15 mouse cellular contexts compared by ENCODE assay signal in genomic region chr14:34903854-34904253, GRCm38 (mm10).
DNase-seq lines count a peak whose midpoint lies in the region; ATAC-seq and TF ChIP-seq lines count a peak whose summit lies in the region.
"Had no signal": no experiment of that assay in that cellular context is flagged by ENCODE, and none has a peak within 500 bp of the region (broad histone marks: within the 10 kb centered on the region; RNA-seq: fewer than 3 reads in every experiment).

No protein-coding gene starts in this region.

- peak; percentile 39; the same call in 1 of the 2 replicates for ATAC-seq in forebrain, embryonic 16.5 days
- 0 out of 2 replicates have a peak, but pooled peaks have one; percentile 13 for ATAC-seq in hindbrain, embryonic 15.5 days (ENCODE audit: low FRiP score, low read depth)
- ATAC-seq in midbrain, embryonic 16.5 days = 0 out of 2 replicates have a peak, but pooled peaks have one; percentile 14

- 55% methylated on average over 4 of the region's 4 CpGs for WGBS in forebrain, embryonic 16.5 days
- 19% methylated on average over 4 of the region's 4 CpGs for WGBS in hindbrain, embryonic 15.5 days
- 34% methylated on average over 4 of the region's 4 CpGs for whole genome bisulfite sequencing in midbrain, embryonic 16.5 days

- no peaks in the 10 kb centered on the region for H3K9me3 ChIP-seq in forebrain, embryonic 16.5 days (ENCODE audit: control insufficient read depth, low read length)
- no peaks in the 10 kb centered on the region for H3K9me3 ChIP-seq in hindbrain, embryonic 15.5 days
- H3K9me3 ChIP-seq in midbrain, embryonic 16.5 days (replicated peaks; ENCODE audit: control insufficient read depth, low read length, poor library complexity, severe bottlenecking) = no peaks in the 10 kb centered on the region
- H3K9me3 ChIP-seq: lung, embryonic 15.5 days had no signal

- H3K4me3 ChIP-seq in forebrain, embryonic 16.5 days (replicated peaks; ENCODE audit: low read length) = no peak overlapping the region
- no peak overlapping the region for H3K4me3 ChIP-seq in hindbrain, embryonic 15.5 days
- no peak overlapping the region for H3K4me3 ChIP-seq in midbrain, embryonic 16.5 days (ENCODE audit: low read depth, low read length)
- H3K4me3 ChIP-seq: erythroblast, embryonic 14.5 days; lung, embryonic 15.5 days had no signal

- peaks cover 10% of the 10 kb centered on the region for H3K4me1 ChIP-seq in forebrain, embryonic 16.5 days (replicated peaks; ENCODE audit: control insufficient read depth, insufficient read depth, low read length)
- H3K4me1 ChIP-seq in hindbrain, embryonic 15.5 days (replicated peaks) = peaks cover 35% of the 10 kb centered on the region
- H3K4me1 ChIP-seq in midbrain, embryonic 16.5 days (ENCODE audit: control insufficient read depth, insufficient read depth, low read length) = peaks cover 34% of the 10 kb centered on the region
- H3K4me1 ChIP-seq: lung, embryonic 15.5 days had no signal

- no peak overlapping the region for H3K4me2 ChIP-seq in forebrain, embryonic 16.5 days (ENCODE audit: low read length)
- no peak overlapping the region for H3K4me2 ChIP-seq in hindbrain, embryonic 15.5 days
- H3K4me2 ChIP-seq in midbrain, embryonic 16.5 days (ENCODE audit: low read length) = no peak overlapping the region; the same call in 1 of the 2 replicates
- H3K4me2 ChIP-seq: lung, embryonic 15.5 days had no signal

- peak; percentile 54 for DNase-seq in brain, embryonic 14.5 days (ENCODE audit: low read depth)
- no peak for DNase-seq in gastrocnemius, postnatal 25 days
- DNase-seq in heart, postnatal 4 days = no peak
- no peak for DNase-seq in ovary, postnatal 10 days (ENCODE audit: low spot score)
- DNase-seq: cerebellum, adult 9-10 months; gastrocnemius, postnatal 14 days; kidney, adult 11 months; lung, postnatal 4 days had no signal

- no peak overlapping the region for H3K27ac ChIP-seq in forebrain, embryonic 16.5 days (ENCODE audit: low read length)
- H3K27ac ChIP-seq in hindbrain, embryonic 15.5 days (replicated peaks) = peak overlapping the region; percentile 64
- peak overlapping the region; percentile 65 for H3K27ac ChIP-seq in midbrain, embryonic 16.5 days (ENCODE audit: low read length)
- H3K27ac ChIP-seq: kidney, postnatal 0 days; liver, embryonic 14.5 days; lung, embryonic 15.5 days had no signal

- TF ChIP-seq POLR2A in brain, embryonic 14.5 days (IDR thresholded peaks at IDR 0.05; ENCODE audit: borderline replicate concordance, extremely low read depth, insufficient read depth, insufficient read length, poor library complexity, severe bottlenecking) = no peak

- H3K36me3 ChIP-seq in forebrain, embryonic 16.5 days (ENCODE audit: control insufficient read depth, insufficient read depth) = no peaks in the 10 kb centered on the region
- H3K36me3 ChIP-seq in hindbrain, embryonic 15.5 days = no peaks in the 10 kb centered on the region
- H3K36me3 ChIP-seq in midbrain, embryonic 16.5 days (ENCODE audit: control insufficient read depth, insufficient read depth, low read length) = no peaks in the 10 kb centered on the region
- H3K36me3 ChIP-seq: lung, embryonic 15.5 days had no signal

- no peaks in the 10 kb centered on the region for H3K27me3 ChIP-seq in forebrain, embryonic 16.5 days (replicated peaks; ENCODE audit: control insufficient read depth, insufficient read depth, low read length)
- H3K27me3 ChIP-seq in hindbrain, embryonic 15.5 days = no peaks in the 10 kb centered on the region
- no peaks in the 10 kb centered on the region for H3K27me3 ChIP-seq in midbrain, embryonic 16.5 days (ENCODE audit: control insufficient read depth, insufficient read depth, low read depth, low read length)
- H3K27me3 ChIP-seq: lung, embryonic 15.5 days had no signal

- no peak overlapping the region for H3K9ac ChIP-seq in forebrain, embryonic 16.5 days (replicated peaks; ENCODE audit: low read depth, low read length)
- H3K9ac ChIP-seq in hindbrain, embryonic 15.5 days = no peak overlapping the region
- H3K9ac ChIP-seq in midbrain, embryonic 16.5 days (ENCODE audit: low read depth, low read length) = no peak overlapping the region; the same call in 1 of the 2 replicates
- H3K9ac ChIP-seq: liver, embryonic 14.5 days; lung, embryonic 15.5 days had no signal

- no peak for TF ChIP-seq CTCF in brain, embryonic 14.5 days (IDR thresholded peaks at IDR 0.05; ENCODE audit: borderline replicate concordance, extremely low read depth, insufficient read depth, insufficient read length)
